In genomic region chr10:17356041-17356440, GRCm38 (mm10) we compare ENCODE assay signal across 11 mouse cellular contexts.
DNase-seq lines count a peak whose midpoint lies in the region; ATAC-seq and TF ChIP-seq lines count a peak whose summit lies in the region.
"Had no signal": no experiment of that assay in that cellular context is flagged by ENCODE, and none has a peak within 500 bp of the region (broad histone marks: within the 10 kb centered on the region; RNA-seq: fewer than 3 reads in every experiment).

No protein-coding gene starts in this region.

- no peak for TF ChIP-seq POLR2A in liver, adult 2 months (IDR thresholded peaks at IDR 0.05; ENCODE audit: extremely low read depth, insufficient read depth, low read length)

- H3K4me2 ChIP-seq in forebrain, embryonic 12.5 days, result no peak overlapping the region
- H3K4me2 ChIP-seq in liver, embryonic 12.5 days, result no peak overlapping the region
- H3K4me2 ChIP-seq: heart, embryonic 13.5 days had no signal

- ATAC-seq in forebrain, embryonic 12.5 days (ENCODE audit: low FRiP score), result no peak
- no peak for ATAC-seq in liver, embryonic 12.5 days

- H3K4me1 ChIP-seq in forebrain, embryonic 10.5 days, result peaks cover 36% of the 10 kb centered on the region
- H3K4me1 ChIP-seq in forebrain, embryonic 12.5 days, result peaks cover 12% of the 10 kb centered on the region; the same call in 1 of the 2 replicates
- no peaks in the 10 kb centered on the region for H3K4me1 ChIP-seq in liver, adult 2 months (ENCODE audit: control insufficient read depth, insufficient read depth, low read length)
- H3K4me1 ChIP-seq in liver, embryonic 12.5 days, result no peaks in the 10 kb centered on the region

- H3K79me2 ChIP-seq in liver, adult 2 months (ENCODE audit: control insufficient read depth, insufficient read depth, low read length), result no peaks in the 10 kb centered on the region

- WGBS in forebrain, embryonic 10.5 days, result 26% methylated on average over 3 of the region's 3 CpGs
- 24% methylated on average over 3 of the region's 3 CpGs for WGBS in forebrain, embryonic 12.5 days
- WGBS in liver, adult 2 months, result 57% methylated on average over 3 of the region's 3 CpGs
- 49% methylated on average over 3 of the region's 3 CpGs for WGBS in liver, embryonic 12.5 days (ENCODE audit: insufficient replicate concordance)

- no peak overlapping the region for H3K4me3 ChIP-seq in forebrain, embryonic 10.5 days
- H3K4me3 ChIP-seq in forebrain, embryonic 12.5 days (replicated peaks), result no peak overlapping the region
- H3K4me3 ChIP-seq in liver, adult 2 months (ENCODE audit: insufficient read depth, low read depth, low read length), result no peak overlapping the region
- no peak overlapping the region for H3K4me3 ChIP-seq in liver, embryonic 12.5 days
- H3K4me3 ChIP-seq: heart, embryonic 13.5 days had no signal

- DNase-seq in forebrain, embryonic 10.5 days (ENCODE audit: extremely low spot score, low spot score), result no peak
- DNase-seq in liver, adult 2 months (ENCODE audit: extremely low read depth, low read depth, low spot score), result peak; percentile 10
- peak; percentile 34 for DNase-seq in brain, adult 2 months (ENCODE audit: low read depth, low spot score)
- peak; percentile 34 for DNase-seq in lung, postnatal 25 days (ENCODE audit: low spot score)
- no peak for DNase-seq in layer of hippocampus, adult 9-11 months
- no peak for DNase-seq in frontal cortex, adult 2 months (ENCODE audit: extremely low spot score in 1 of 2, low spot score in 1 of 2)
- DNase-seq: cerebellum, adult 18-20 months; liver had no signal

- peak overlapping the region; percentile 68 for H3K27ac ChIP-seq in forebrain, embryonic 10.5 days
- no peak overlapping the region for H3K27ac ChIP-seq in forebrain, embryonic 12.5 days
- no peak overlapping the region for H3K27ac ChIP-seq in liver, adult 2 months (replicated peaks; ENCODE audit: insufficient read depth, low read depth, low read length)
- no peak overlapping the region for H3K27ac ChIP-seq in liver, embryonic 12.5 days
- H3K27ac ChIP-seq: heart, embryonic 13.5 days had no signal

- no peaks in the 10 kb centered on the region for H3K36me3 ChIP-seq in forebrain, embryonic 10.5 days (replicated peaks)
- H3K36me3 ChIP-seq in forebrain, embryonic 12.5 days (replicated peaks), result no peaks in the 10 kb centered on the region
- H3K36me3 ChIP-seq in liver, adult 2 months (ENCODE audit: control insufficient read depth, insufficient read depth, low read length), result no peaks in the 10 kb centered on the region
- H3K36me3 ChIP-seq in liver, embryonic 12.5 days, result no peaks in the 10 kb centered on the region
- H3K36me3 ChIP-seq: heart, embryonic 13.5 days had no signal

- H3K9ac ChIP-seq in forebrain, embryonic 12.5 days, result no peak overlapping the region
- H3K9ac ChIP-seq in liver, adult 2 months (ENCODE audit: low read depth, low read length), result no peak overlapping the region
- no peak overlapping the region for H3K9ac ChIP-seq in liver, embryonic 12.5 days
- H3K9ac ChIP-seq: heart, embryonic 13.5 days had no signal

- TF ChIP-seq CTCF in liver, adult 2 months (IDR thresholded peaks at IDR 0.05; ENCODE audit: low read depth, low read length), result no peak

- H3K9me3 ChIP-seq in forebrain, embryonic 10.5 days, result no peaks in the 10 kb centered on the region
- H3K9me3 ChIP-seq in forebrain, embryonic 12.5 days, result no peaks in the 10 kb centered on the region
- H3K9me3 ChIP-seq in liver, embryonic 12.5 days (replicated peaks), result no peaks in the 10 kb centered on the region
- H3K9me3 ChIP-seq: heart, embryonic 13.5 days had no signal

- H3K27me3 ChIP-seq in forebrain, embryonic 10.5 days (ENCODE audit: poor library complexity, severe bottlenecking), result no peaks in the 10 kb centered on the region
- no peaks in the 10 kb centered on the region for H3K27me3 ChIP-seq in forebrain, embryonic 12.5 days
- H3K27me3 ChIP-seq in liver, adult 2 months (ENCODE audit: control insufficient read depth, insufficient read depth, low read length), result no peaks in the 10 kb centered on the region
- no peaks in the 10 kb centered on the region for H3K27me3 ChIP-seq in liver, embryonic 12.5 days (replicated peaks)
- H3K27me3 ChIP-seq: heart, embryonic 13.5 days had no signal

Comparison
In these comparisons a context has a peak if more than half of its experiments do, and no peak if none do; other contexts are left out.
1. DNase-seq: peak in liver, adult 2 months (single experiment), brain, adult 2 months (single experiment) and lung, postnatal 25 days (single experiment); none in forebrain, embryonic 10.5 days (single experiment), layer of hippocampus, adult 9-11 months (single experiment) and frontal cortex, adult 2 months (0 of 2).